Mouse (Mus musculus): ENCODE results near the gene Zfp711.

DNA sequence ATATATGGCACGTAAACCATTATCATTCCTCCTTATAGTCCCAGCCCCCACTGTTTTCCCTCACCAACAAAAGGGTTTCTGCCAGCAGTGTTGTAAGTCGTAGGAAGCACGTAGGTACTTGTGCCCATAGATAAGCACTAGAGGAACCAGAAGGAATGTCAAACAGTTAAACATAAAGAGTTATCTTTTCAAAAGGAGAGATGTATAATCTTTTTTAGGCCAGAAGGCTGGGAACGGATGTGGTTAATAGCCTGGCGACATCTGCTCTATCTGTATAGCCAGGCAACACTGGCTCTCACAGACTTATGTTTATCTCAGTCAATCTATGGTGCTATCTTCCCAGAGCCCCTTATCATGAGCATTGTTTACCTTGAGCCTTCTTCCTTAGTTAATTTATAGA is 80.3 kb downstream of the Zfp711 start:
- no peak for TF ChIP-seq POLR2A (IDR thresholded peaks at IDR 0.05; ENCODE audit: borderline replicate concordance, extremely low read depth, insufficient read depth, insufficient read length, poor library complexity, severe bottlenecking)
- no peak for TF ChIP-seq CTCF (IDR thresholded peaks at IDR 0.05; ENCODE audit: borderline replicate concordance, extremely low read depth, insufficient read depth, insufficient read length)
